Mouse (Mus musculus): ENCODE results near the gene Rps12-ps3.

DNA sequence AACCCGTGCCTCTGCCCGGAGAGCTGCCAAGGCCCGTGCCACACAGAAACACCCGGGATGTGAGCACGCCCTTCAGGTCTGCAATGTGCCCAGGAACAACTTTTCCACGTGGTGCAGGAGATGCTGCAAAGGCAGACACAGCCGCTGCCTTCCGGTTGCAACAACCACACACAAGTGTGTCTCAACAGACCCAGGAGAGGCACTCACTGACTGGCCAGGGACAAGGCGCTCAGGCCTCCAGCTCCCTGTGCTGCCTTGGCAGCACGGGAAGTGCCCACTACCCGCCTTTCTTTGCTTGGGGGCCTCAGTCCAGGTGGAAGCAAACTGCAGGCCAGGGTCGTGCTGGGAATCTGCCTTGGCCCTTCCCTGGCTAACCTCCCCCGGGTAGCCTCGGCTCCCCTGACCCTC, 22.2 kb downstream of the Rps12-ps3 start:
- no peak for TF ChIP-seq CTCF (IDR thresholded peaks at IDR 0.05; ENCODE audit: borderline replicate concordance, control insufficient read depth, extremely low read depth, insufficient read depth, low read length, poor library complexity)
- TF ChIP-seq POLR2A (IDR thresholded peaks at IDR 0.05; ENCODE audit: control insufficient read depth, extremely low read depth, insufficient read depth, low read length, poor library complexity), result no peak

All from thymus, adult 2 months (tissue).